In the genomic region with DNA sequence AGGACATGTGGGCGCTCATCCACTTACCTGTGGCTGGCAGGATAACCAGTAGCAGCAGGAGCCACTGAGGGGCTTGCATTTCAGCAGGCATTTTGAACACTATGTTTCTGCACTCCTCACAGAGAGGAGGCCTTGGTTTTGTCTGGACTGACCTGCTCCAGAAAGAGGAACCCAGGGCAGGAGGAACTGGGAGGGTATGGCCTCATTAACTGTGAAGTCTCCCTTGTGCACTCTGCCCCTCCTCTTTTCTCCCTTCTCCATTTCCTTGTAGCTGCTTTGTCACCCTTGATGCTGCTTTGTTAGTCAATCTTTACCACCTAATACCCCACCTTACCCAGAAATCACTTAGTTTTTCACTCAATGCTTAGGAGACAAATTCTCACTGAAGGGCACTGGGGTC, we compare ENCODE assay signal across 9 mouse cellular contexts. TPM values are rescaled to one million over a fixed set of nuclear protein-coding genes. Genes with fewer than 3 reads are reported as not detected.
A peak's percentile ranks its signal among the peaks of the same experiment; 100 is the strongest.
DNase-seq lines count a peak whose midpoint lies in the region; ATAC-seq and TF ChIP-seq lines count a peak whose summit lies in the region.
"Had no signal": no experiment of that assay in that cellular context is flagged by ENCODE, and none has a peak within 500 bp of the region (broad histone marks: within the 10 kb centered on the region; RNA-seq: fewer than 3 reads in every experiment).

Gene Cfp (minus strand): TSS at position 192 of the 400 bp plus-strand sequence.

- H3K4me3 ChIP-seq in MEL (ENCODE audit: control insufficient read depth in 1 of 2, insufficient read depth in 1 of 2, low read depth in 2 of 2, low read length in 2 of 2), result no peak within 1 kb of the TSS
- peak within 1 kb of the TSS; percentile 33 for H3K4me3 ChIP-seq in brown adipose tissue, adult 24 weeks (ENCODE audit: insufficient read depth, low read depth, low read length)
- no peak within 1 kb of the TSS for H3K4me3 ChIP-seq in forebrain, embryonic 16.5 days (replicated peaks; ENCODE audit: low read length)
- H3K4me3 ChIP-seq: hindbrain, embryonic 13.5 days; limb, embryonic 10.5 days had no signal

- H3K9me3 ChIP-seq in MEL (replicated peaks; ENCODE audit: insufficient read depth, low read length), result no peaks in the 10 kb centered on the region
- H3K9me3 ChIP-seq in forebrain, embryonic 16.5 days (ENCODE audit: control insufficient read depth, low read length), result no peaks in the 10 kb centered on the region
- H3K9me3 ChIP-seq: hindbrain, embryonic 13.5 days; limb, embryonic 10.5 days had no signal

- ATAC-seq in erythroblast, adult 5-6 weeks (replicated peaks; ENCODE audit: low FRiP score, poor library complexity, severe bottlenecking), result no peak
- ATAC-seq in forebrain, embryonic 16.5 days, result no peak

- TF ChIP-seq RAD21 in MEL (IDR thresholded peaks at IDR 0.05; ENCODE audit: low read depth, low read length), result no peak

- no peak within 1 kb of the TSS for H3K9ac ChIP-seq in MEL (ENCODE audit: control insufficient read depth, low read depth, low read length, poor library complexity, severe bottlenecking)
- no peak within 1 kb of the TSS for H3K9ac ChIP-seq in forebrain, embryonic 16.5 days (replicated peaks; ENCODE audit: low read depth, low read length)
- H3K9ac ChIP-seq: hindbrain, embryonic 13.5 days had no signal

- peaks cover 0 to 14% of the 10 kb centered on the region in 2 experiments; a peak in 3 of 4 replicates for H3K36me3 ChIP-seq in MEL (ENCODE audit: control insufficient read depth in 1 of 2, insufficient read depth in 2 of 2, low read length in 2 of 2)
- H3K36me3 ChIP-seq in forebrain, embryonic 16.5 days (ENCODE audit: control insufficient read depth, insufficient read depth), result 0 out of 2 replicates have a peak, but pooled peaks cover 9% of the 10 kb centered on the region

- peaks cover 2 to 12% of the 10 kb centered on the region in 2 experiments; a peak in 3 of 4 replicates for H3K4me1 ChIP-seq in MEL (ENCODE audit: control insufficient read depth in 1 of 2, insufficient read depth in 2 of 2, low read length in 2 of 2)
- H3K4me1 ChIP-seq in brown adipose tissue, adult 24 weeks (ENCODE audit: control insufficient read depth, insufficient read depth, insufficient read length, low read length), result no peaks in the 10 kb centered on the region
- no peaks in the 10 kb centered on the region for H3K4me1 ChIP-seq in forebrain, embryonic 16.5 days (replicated peaks; ENCODE audit: control insufficient read depth, insufficient read depth, low read length)
- H3K4me1 ChIP-seq: hindbrain, embryonic 13.5 days; limb, embryonic 10.5 days had no signal

- intact Hi-C loops in left cerebral cortex, postnatal 14 days (cut with DNase I), result loop anchor here (10.0 kb wide), 1 partner anchor 267 kb away; no protein-coding TSS in a partner anchor

- peak in 1 of 2 experiments; percentile 39; a peak in 1 of 4 replicates for TF ChIP-seq EP300 in MEL (IDR thresholded peaks at IDR 0.05; ENCODE audit: low read depth in 1 of 2, low read length in 2 of 2)

- H3K27me3 ChIP-seq in MEL (ENCODE audit: control insufficient read depth in 1 of 2, insufficient read depth in 2 of 2, low read length in 2 of 2), result no peaks in the 10 kb centered on the region
- no peaks in the 10 kb centered on the region for H3K27me3 ChIP-seq in forebrain, embryonic 16.5 days (replicated peaks; ENCODE audit: control insufficient read depth, insufficient read depth, low read length)
- H3K27me3 ChIP-seq: hindbrain, embryonic 13.5 days had no signal

- no peak within 1 kb of the TSS for H3K4me2 ChIP-seq in forebrain, embryonic 16.5 days (ENCODE audit: low read length)
- H3K4me2 ChIP-seq: hindbrain, embryonic 13.5 days had no signal

- DNase-seq in left cerebral cortex, adult 18-20 months (ENCODE audit: low spot score in 2 of 2), result no peak
- DNase-seq in left cerebral cortex, postnatal 14 days (ENCODE audit: low spot score in 2 of 2), result no peak
- peak; percentile 82 for DNase-seq in MEL (ENCODE audit: low read depth, low spot score)
- peak; percentile 7 for DNase-seq in lung, postnatal 25 days (ENCODE audit: low spot score)

- TF ChIP-seq POLR2A in MEL (IDR thresholded peaks at IDR 0.05; ENCODE audit: control insufficient read depth in 1 of 2, insufficient read depth in 1 of 2, low read depth in 1 of 2, low read length in 2 of 2, poor library complexity in 1 of 2), result no peak

- H3K27ac ChIP-seq in MEL (ENCODE audit: control insufficient read depth, low read depth, low read length), result no peak within 1 kb of the TSS
- H3K27ac ChIP-seq in brown adipose tissue, adult 24 weeks (replicated peaks; ENCODE audit: low read depth, low read length), result peak within 1 kb of the TSS; percentile 72
- H3K27ac ChIP-seq in forebrain, embryonic 16.5 days (ENCODE audit: low read length), result no peak within 1 kb of the TSS
- H3K27ac ChIP-seq: hindbrain, embryonic 13.5 days; limb, embryonic 10.5 days had no signal

- H3K79me2 ChIP-seq in MEL (ENCODE audit: control insufficient read depth, insufficient read depth, low read length, poor library complexity), result no peaks in the 10 kb centered on the region

- TF ChIP-seq CTCF in MEL (IDR thresholded peaks at IDR 0.05 in 2 of 3, conservative IDR thresholded peaks at IDR 0.05 in 1 of 3; ENCODE audit: control insufficient read depth in 1 of 3, insufficient read depth in 1 of 3, low read depth in 2 of 3, low read length in 3 of 3, poor library complexity in 1 of 3, severe bottlenecking in 1 of 3), result no peak

- WGBS in forebrain, embryonic 16.5 days, result 91% methylated on average over 1 of the region's 1 CpGs

TF ChIP-seq in MEL, 35 proteins besides CTCF, POLR2A, EP300 and RAD21:
- TF ChIP-seq RCOR1 (IDR thresholded peaks at IDR 0.05; ENCODE audit: low read depth, low read length), result no peak
- TF ChIP-seq SIN3A (IDR thresholded peaks at IDR 0.05; ENCODE audit: low read length), result no peak
- TF ChIP-seq ZC3H11A (IDR thresholded peaks at IDR 0.05; ENCODE audit: low read depth, low read length), result no peak
- TF ChIP-seq NRF1 (IDR thresholded peaks at IDR 0.05; ENCODE audit: insufficient read depth, low read depth, low read length, poor library complexity, severe bottlenecking), result no peak
- TF ChIP-seq MAX (IDR thresholded peaks at IDR 0.05; ENCODE audit: low read length), result no peak
- TF ChIP-seq MYC (IDR thresholded peaks at IDR 0.05; ENCODE audit: low read depth, low read length), result no peak
- TF ChIP-seq MEF2A (IDR thresholded peaks at IDR 0.05; ENCODE audit: extremely low read depth, insufficient replicate concordance, low read depth, low read length, poor library complexity, severe bottlenecking), result no peak
- TF ChIP-seq MXI1 (IDR thresholded peaks at IDR 0.05; ENCODE audit: low read depth, low read length), result no peak
- no peak for TF ChIP-seq TBP (IDR thresholded peaks at IDR 0.05; ENCODE audit: low read depth, low read length)

RNA-seq across cellular contexts. Expression of gene Cfp, which starts in this region (rescaled TPM):
- total RNA-seq in left cerebral cortex, adult 18-20 months (2021), result 10 to 100 TPM; 12.1 to 12.8 TPM
- total RNA-seq in left cerebral cortex, postnatal 14 days (2021), result 10 to 100 TPM in 1 of 2 experiments, 1 to 10 TPM in 1; 8.1 to 14.5 TPM
- total RNA-seq in MEL (2012; rRNA removed), result 2.0 and 2.6 TPM in 2 replicates
- 10 to 100 TPM in 1 of 2 experiments, not detected in 1; 11.4 TPM for polyA plus RNA-seq in MEL (2012; ENCODE audit: insufficient read depth in 1 of 2, insufficient read length in 2 of 2, low read depth in 1 of 2, low replicate concordance in 2 of 2, missing spikeins in 1 of 2)
- polyA plus RNA-seq in brown adipose tissue, adult 24 weeks (2012; ENCODE audit: insufficient read depth, insufficient read length, missing spikeins), result 9.0 and 13.0 TPM in 2 replicates
- 8.3 and 17.8 TPM in 2 replicates for total RNA-seq in erythroblast, adult 5-6 weeks (2015; ENCODE audit: low replicate concordance)
- 16.1 and 17.6 TPM in 2 replicates for total RNA-seq in erythroblast, adult 5-6 weeks (2017; ENCODE audit: low replicate concordance)
- polyA plus RNA-seq in forebrain, embryonic 16.5 days (2015; fragmentation: Nextera tagmentation; extraction: Ambion mirVana), result 4.4 and 6.4 TPM in 2 replicates

Comparison
In these comparisons a context has a peak if more than half of its experiments do, and no peak if none do; other contexts are left out.
1. DNase-seq: peak in MEL (single experiment) and lung, postnatal 25 days (single experiment); none in left cerebral cortex, adult 18-20 months (0 of 2) and left cerebral cortex, postnatal 14 days (0 of 2).